Mouse (Mus musculus): Measurements from ENCODE around the gene Slc44a1.

DNA sequence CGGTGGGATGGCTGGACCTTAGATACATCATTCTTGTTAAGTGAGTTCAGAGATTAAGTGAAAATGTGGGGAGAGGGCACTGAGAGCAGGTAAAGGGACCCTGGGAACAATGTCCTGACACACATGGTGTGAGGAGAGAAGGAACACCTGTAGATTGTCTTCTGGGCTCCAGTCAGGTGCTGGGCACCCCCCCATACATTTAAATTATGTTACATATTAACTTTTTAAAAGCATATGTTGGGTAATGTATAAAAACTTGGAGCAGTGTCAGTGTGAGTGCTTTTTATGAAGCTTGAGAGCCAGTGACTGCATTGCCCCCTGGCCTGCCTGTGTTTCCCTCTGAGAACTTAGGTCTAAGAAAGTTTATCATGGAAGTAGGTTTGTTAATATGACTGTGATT lies 12.2 kb downstream of the Slc44a1 start:
- TF ChIP-seq CTCF (IDR thresholded peaks at IDR 0.05; ENCODE audit: borderline replicate concordance, control insufficient read depth, extremely low read depth, insufficient read depth, low read length, poor library complexity) = no peak
- TF ChIP-seq POLR2A (IDR thresholded peaks at IDR 0.05; ENCODE audit: control insufficient read depth, extremely low read depth, insufficient read depth, low read length, poor library complexity) = no peak

Measured in thymus, adult 2 months (tissue).